Mouse (Mus musculus) embryo, embryonic 10 days (tissue): ENCODE results near the gene Ugt1a10.

ENCODE experiments used
- DNase-seq: peaks from one replicate; pipeline ENCODE4 v3.0.0-alpha.2; 2015; ENCODE audit warnings: low spot score

The Ugt1a10 gene

GRCm38 (mm10) chr1:88231803-88232499 lies 176.8 kb downstream of the Ugt1a10 start:
- DNase-seq: no peak

GRCm38 (mm10) chr1:88232664-88233380 lies 177.6 kb downstream of the Ugt1a10 start:
- no peak for DNase-seq

GRCm38 (mm10) chr1:88233421-88234247 lies 178.4 kb downstream of the Ugt1a10 start:
- no peak for DNase-seq

GRCm38 (mm10) chr1:88234248-88234610 lies 179.0 kb downstream of the Ugt1a10 start:
- DNase-seq: no peak

- DNase-seq: no peak
Observed at GRCm38 (mm10) chr1:88234646-88235045, 179.5 kb downstream of the Ugt1a10 start.

- no peak for DNase-seq
Observed at GRCm38 (mm10) chr1:88235046-88235893, 180.1 kb downstream of the Ugt1a10 start.

- no peak for DNase-seq
Observed at GRCm38 (mm10) chr1:88235894-88236415, 180.8 kb downstream of the Ugt1a10 start.

- DNase-seq: no peak
Observed at GRCm38 (mm10) chr1:88237311-88237710, 182.1 kb downstream of the Ugt1a10 start.

- no peak for DNase-seq
Observed at GRCm38 (mm10) chr1:88238771-88239170, 183.6 kb downstream of the Ugt1a10 start.

GRCm38 (mm10) chr1:88240072-88240471 lies 184.9 kb downstream of the Ugt1a10 start:
- DNase-seq: no peak

- no peak for DNase-seq
Observed at GRCm38 (mm10) chr1:88240579-88240978, 185.4 kb downstream of the Ugt1a10 start.

- no peak for DNase-seq
Observed at GRCm38 (mm10) chr1:88243861-88244260, 188.7 kb downstream of the Ugt1a10 start.

GRCm38 (mm10) chr1:88245881-88246280 lies 190.7 kb downstream of the Ugt1a10 start:
- no peak for DNase-seq

- DNase-seq: no peak
Observed at GRCm38 (mm10) chr1:88246386-88246785, 191.2 kb downstream of the Ugt1a10 start.

- no peak for DNase-seq
Observed at GRCm38 (mm10) chr1:88247660-88248059, 192.5 kb downstream of the Ugt1a10 start.

- DNase-seq: no peak
Observed at GRCm38 (mm10) chr1:88248658-88249057, 193.5 kb downstream of the Ugt1a10 start.

GRCm38 (mm10) chr1:88249596-88249995 lies 194.4 kb downstream of the Ugt1a10 start:
- DNase-seq: no peak

- DNase-seq: no peak
Observed at GRCm38 (mm10) chr1:88250023-88250422, 194.8 kb downstream of the Ugt1a10 start.

GRCm38 (mm10) chr1:88253106-88253505 lies 197.9 kb downstream of the Ugt1a10 start:
- no peak for DNase-seq

GRCm38 (mm10) chr1:88253540-88253939 lies 198.4 kb downstream of the Ugt1a10 start:
- DNase-seq: no peak

- DNase-seq: no peak
Observed at GRCm38 (mm10) chr1:88254793-88255465, 199.7 kb downstream of the Ugt1a10 start.
